22 mouse cellular contexts compared by ENCODE assay signal in the genomic region with DNA sequence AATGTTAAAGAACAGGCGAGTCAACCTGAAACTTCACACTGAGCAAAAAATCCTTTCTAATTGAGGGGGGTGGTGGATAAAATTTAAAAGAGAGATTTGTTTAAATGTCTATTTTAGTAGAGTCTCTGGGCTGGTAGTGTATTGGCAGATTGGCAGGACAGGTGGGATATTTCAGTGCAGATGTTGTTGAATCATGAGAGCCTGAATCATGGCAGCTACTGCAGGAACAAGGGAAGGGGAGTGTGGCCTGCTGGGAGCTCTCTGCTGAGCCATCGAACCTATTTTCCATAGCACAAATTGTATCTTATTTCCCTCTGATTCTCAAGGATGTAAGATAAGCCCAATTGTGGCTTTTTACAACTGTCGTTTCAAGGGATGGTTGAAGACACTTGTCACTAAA.
DNase-seq lines count a peak whose midpoint lies in the region; TF ChIP-seq lines count a peak whose summit lies in the region.
"Had no signal": no experiment of that assay in that cellular context is flagged by ENCODE, and none has a peak within 500 bp of the region (broad histone marks: within the 10 kb centered on the region; RNA-seq: fewer than 3 reads in every experiment).

No protein-coding gene starts in this region.

- TF ChIP-seq POLR2A in myocyte (IDR thresholded peaks at IDR 0.05; ENCODE audit: insufficient read length, low read depth) = no peak

- DNase-seq in heart, adult 11 months = peak; percentile 23
- no peak for DNase-seq in heart, adult 8-10 months (ENCODE audit: low spot score)
- peak; percentile 27 for DNase-seq in 416B (ENCODE audit: low read depth)
- no peak for DNase-seq in cerebellum, adult 11-12 months
- DNase-seq: adrenal gland, adult 8-10 months; adrenal gland, postnatal 14 days; adrenal gland, postnatal 36 days; cerebellum, adult 18-20 months; cerebellum, adult 8-10 months; cerebellum, adult 9-11 months; cerebellum, postnatal 14 days; cerebellum, postnatal 36 days; embryo, embryonic 11 days had no signal

- no peaks in the 10 kb centered on the region for H3K36me3 ChIP-seq in myocyte (ENCODE audit: control insufficient read depth, insufficient read depth)
- H3K36me3 ChIP-seq: embryonic facial prominence, embryonic 13.5 days; embryonic facial prominence, embryonic 15.5 days; forebrain, embryonic 10.5 days; forebrain, embryonic 12.5 days; G1E had no signal

- no peaks in the 10 kb centered on the region for H3K27me3 ChIP-seq in myocyte (ENCODE audit: control insufficient read depth, insufficient read depth, insufficient read length)
- H3K27me3 ChIP-seq: CH12.LX; embryonic facial prominence, embryonic 13.5 days; embryonic facial prominence, embryonic 15.5 days; Patski had no signal

- H3K4me3 ChIP-seq in myocyte = no peak overlapping the region
- H3K4me3 ChIP-seq: embryonic facial prominence, embryonic 13.5 days; embryonic facial prominence, embryonic 15.5 days; erythroblast, embryonic 14.5 days; forebrain, embryonic 10.5 days; forebrain, embryonic 12.5 days had no signal

- H3ac ChIP-seq in myocyte (ENCODE audit: control insufficient read depth, insufficient read length) = no peak overlapping the region

- no peaks in the 10 kb centered on the region for H3K79me2 ChIP-seq in myocyte (ENCODE audit: control insufficient read depth, insufficient read depth)

- H3K4me2 ChIP-seq in myocyte (ENCODE audit: low read depth) = peak overlapping the region; percentile 3
- H3K4me2 ChIP-seq: embryonic facial prominence, embryonic 13.5 days; embryonic facial prominence, embryonic 15.5 days; forebrain, embryonic 12.5 days had no signal

TF ChIP-seq in myocyte, 11 proteins besides CTCF, POLR2A, EP300 and RAD21:
- no peak for TF ChIP-seq REST (IDR thresholded peaks at IDR 0.05; ENCODE audit: insufficient read depth, insufficient read length)
- TF ChIP-seq TCF12 (IDR thresholded peaks at IDR 0.05; ENCODE audit: insufficient read depth, poor library complexity, severe bottlenecking) = peak; percentile 19
- peak; percentile 22 to 74 (median 73) for TF ChIP-seq MYOD1 (IDR thresholded peaks at IDR 0.05; ENCODE audit: control insufficient read depth in 1 of 3, insufficient read length in 2 of 3, low read depth in 2 of 3)
- TF ChIP-seq MYOG (IDR thresholded peaks at IDR 0.05; ENCODE audit: control insufficient read depth in 1 of 3, insufficient read depth in 1 of 3, insufficient read length in 2 of 3, low read depth in 2 of 3) = no peak

Comparison
In these comparisons a context has a peak if more than half of its experiments do, and no peak if none do; other contexts are left out.
1. DNase-seq: peak in heart, adult 11 months (single experiment) and 416B (single experiment); none in heart, adult 8-10 months (single experiment) and cerebellum, adult 11-12 months (single experiment).